Mouse (Mus musculus) lung, embryonic 15.5 days (tissue): ENCODE measurements around the gene Bclaf3. TPM values are rescaled to one million over a fixed set of nuclear protein-coding genes. Genes with fewer than 3 reads are reported as not detected.
A peak's percentile ranks its signal among the peaks of the same experiment; 100 is the strongest.
"Not testable (repeated sequence)": the region's sequence is repeated elsewhere in the genome, so short reads cannot be mapped to it uniquely, and the experiment has no call there.

ENCODE experiments used
- ATAC-seq: fragments of 200-750 bp; cut with Nextera tagmentation; 2 replicates; pipeline ENCODE4 v1.8.0; 2017; ENCODE audit warnings: moderate number of reproducible peaks, borderline replicate concordance; ENCODE audit not compliant: low FRiP score, low TSS enrichment; ENCODE audit errors: extremely low read depth
- H3K27ac ChIP-seq: fragments of 300-500 bp; sonication (generic); 2 replicates; pipeline ENCODE4 v1.5.1; 2015; ENCODE audit warnings: moderate library complexity, mild to moderate bottlenecking, inconsistent platforms
- H3K27me3 ChIP-seq: fragments of 300-500 bp; sonication (generic); 2 replicates; pipeline ENCODE4 v1.6.1; 2015; ENCODE audit warnings: inconsistent platforms
- H3K36me3 ChIP-seq: fragments of 300-500 bp; sonication (generic); 2 replicates; pipeline ENCODE4 v1.6.1; 2015; ENCODE audit warnings: inconsistent platforms
- H3K4me1 ChIP-seq: fragments of 300-500 bp; sonication (generic); 2 replicates; pipeline ENCODE4 v1.6.1; 2015; ENCODE audit warnings: inconsistent platforms
- H3K4me2 ChIP-seq: fragments of 300-500 bp; sonication (generic); 2 replicates; pipeline ENCODE4 v1.6.1; 2015; ENCODE audit warnings: inconsistent platforms, mild to moderate bottlenecking, moderate library complexity
- H3K4me3 ChIP-seq: fragments of 300-500 bp; sonication (generic); 2 replicates; pipeline ENCODE4 v1.5.1; 2015; ENCODE audit warnings: mild to moderate bottlenecking, inconsistent platforms
- H3K9ac ChIP-seq: fragments of 300-500 bp; sonication (generic); 2 replicates; pipeline ENCODE4 v1.6.1; 2015; ENCODE audit warnings: inconsistent platforms
- H3K9me3 ChIP-seq: fragments of 300-500 bp; sonication (generic); 2 replicates; pipeline ENCODE4 v1.6.1; 2016; ENCODE audit warnings: inconsistent platforms
- WGBS: fragments of 180-500 bp; shearing (Covaris S2); methylation state at CpG from one replicate; pipeline ENCODE4 v1.1.7; 2015; 5-methylcytosine and 5-hydroxymethylcytosine counted together
- polyA plus RNA-seq: library from polyadenylated mRNA; unstranded; fragments of >200 nt; fragmentation: Nextera tagmentation; extraction: Ambion mirVana; gene quantifications from 2 replicates; pipeline ENCODE4 v1.2.1, GENCODE M21; 2015

Gene Bclaf3
- 22.1 and 22.9 TPM in 2 replicates for polyA plus RNA-seq

- H3K36me3 ChIP-seq: no peaks in the 10 kb centered on the region
- no peak within 1 kb of the TSS for H3K4me2 ChIP-seq
- no peak for ATAC-seq
- no peaks in the 10 kb centered on the region for H3K4me1 ChIP-seq
- H3K9ac ChIP-seq: no peak within 1 kb of the TSS
- no peak within 1 kb of the TSS for H3K4me3 ChIP-seq
- H3K27me3 ChIP-seq: no peaks in the 10 kb centered on the region
- no peaks in the 10 kb centered on the region for H3K9me3 ChIP-seq
- H3K27ac ChIP-seq: no peak within 1 kb of the TSS
- 80% methylated on average over 6 of the region's 6 CpGs for WGBS
Observed at GRCm38 (mm10) chrX:159526388-159526787, at the start of gene Bclaf3. Gene Bclaf3 (plus strand): TSS chrX:159526688.

DNA sequence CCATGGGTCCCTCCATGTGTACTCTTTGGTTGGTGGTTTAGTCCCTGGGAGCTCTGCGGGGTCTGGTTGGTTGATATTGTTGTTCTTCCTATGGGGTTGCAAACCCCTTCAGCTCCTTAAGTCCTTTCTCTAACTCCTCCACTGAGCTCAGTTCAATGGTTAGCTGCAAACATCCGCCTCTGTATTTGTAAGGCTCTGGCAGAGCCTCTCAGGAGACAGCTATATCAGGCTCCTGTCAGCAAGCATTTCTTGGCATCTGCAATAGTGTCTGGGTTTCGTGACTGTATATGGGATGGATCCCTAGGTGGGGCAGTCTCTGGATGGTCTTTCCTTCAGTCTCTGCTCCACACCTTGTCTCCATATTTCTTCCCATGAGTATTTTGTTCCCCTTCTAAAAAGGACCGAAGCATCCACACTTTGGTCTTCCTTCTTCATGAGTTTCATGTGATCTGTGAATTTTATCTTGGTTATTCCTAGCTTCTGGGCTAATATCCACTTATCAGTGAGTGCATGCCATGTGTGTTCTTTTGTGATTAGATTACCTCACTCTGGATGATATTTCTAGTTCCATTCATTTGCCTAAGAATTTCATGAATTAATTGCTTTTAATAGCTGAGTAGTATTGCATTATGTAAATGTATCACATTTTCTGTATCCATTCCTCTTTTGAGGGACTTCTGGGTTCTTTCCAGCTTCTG lies 48.1 kb upstream of the Bclaf3 start:
- not testable (repeated sequence) for H3K27ac ChIP-seq, H3K9me3 ChIP-seq
- 83% methylated on average over 4 of the region's 4 CpGs for WGBS

GRCm38 (mm10) chrX:159484247-159484646 lies 42.2 kb upstream of the Bclaf3 start:
- WGBS: 62% methylated on average over 1 of the region's 1 CpGs
- no peak overlapping the region for H3K4me3 ChIP-seq
- H3K9ac ChIP-seq: no peak overlapping the region
- H3K9me3 ChIP-seq: no peaks in the 10 kb centered on the region
- H3K4me2 ChIP-seq: no peak overlapping the region
- no peaks in the 10 kb centered on the region for H3K36me3 ChIP-seq
- no peak overlapping the region for H3K27ac ChIP-seq
- no peaks in the 10 kb centered on the region for H3K4me1 ChIP-seq
- ATAC-seq: no peak
- no peaks in the 10 kb centered on the region for H3K27me3 ChIP-seq

More for the DNA sequence above, 48.1 kb upstream of the Bclaf3 start:
- not testable (repeated sequence) for H3K4me1 ChIP-seq, H3K4me2 ChIP-seq, H3K9ac ChIP-seq, ATAC-seq, H3K27me3 ChIP-seq, H3K36me3 ChIP-seq, H3K4me3 ChIP-seq

- WGBS: 42% methylated on average over 2 of the region's 2 CpGs
- Histone ChIP-seq H3K27me3 (no peaks in the 10 kb centered on the region), H3K36me3 (no peaks in the 10 kb centered on the region), H3K4me3 (no peak overlapping the region), H3K9me3 (no peaks in the 10 kb centered on the region), H3K9ac (no peak overlapping the region), H3K4me1 (no peaks in the 10 kb centered on the region), H3K27ac (no peak overlapping the region), H3K4me2 (no peak overlapping the region)
- ATAC-seq: no peak
Observed at GRCm38 (mm10) chrX:159503181-159503580, 23.3 kb upstream of the Bclaf3 start.

GRCm38 (mm10) chrX:159508331-159509036 lies 18.0 kb upstream of the Bclaf3 start:
- 65% methylated on average over 19 of the region's 19 CpGs for WGBS
- Histone ChIP-seq H3K36me3 (no peaks in the 10 kb centered on the region), H3K4me3 (no peak overlapping the region), H3K27ac (no peak overlapping the region), H3K4me1 (no peaks in the 10 kb centered on the region), H3K4me2 (no peak overlapping the region), H3K27me3 (no peaks in the 10 kb centered on the region), H3K9me3 (no peaks in the 10 kb centered on the region), H3K9ac (no peak overlapping the region)
- no peak for ATAC-seq

DNA sequence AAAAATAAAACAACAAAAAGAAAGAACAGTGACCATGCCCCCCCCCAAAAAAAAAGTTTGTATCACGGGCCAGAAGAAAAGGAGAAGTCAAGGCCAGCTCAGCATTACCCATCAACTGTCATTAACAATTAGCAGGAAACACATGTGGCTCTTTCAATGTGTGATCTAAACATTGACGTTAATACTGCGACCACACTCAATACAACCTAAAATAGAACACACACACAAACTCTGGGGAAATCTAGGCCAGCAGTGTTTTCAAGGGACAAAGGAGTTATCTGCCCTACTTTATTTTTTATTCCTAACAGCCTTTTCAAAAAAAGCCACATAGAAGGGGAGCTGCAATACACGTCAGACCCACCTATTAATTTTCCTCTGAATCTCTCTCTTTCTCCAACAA lies 17.4 kb upstream of the Bclaf3 start:
- Histone ChIP-seq H3K27me3 (no peaks in the 10 kb centered on the region), H3K9me3 (no peaks in the 10 kb centered on the region), H3K4me3 (no peak overlapping the region), H3K27ac (no peak overlapping the region), H3K9ac (no peak overlapping the region), H3K4me1 (no peaks in the 10 kb centered on the region), H3K4me2 (no peak overlapping the region), H3K36me3 (no peaks in the 10 kb centered on the region)
- ATAC-seq: no peak
- 64% methylated on average over 4 of the region's 4 CpGs for WGBS

DNA sequence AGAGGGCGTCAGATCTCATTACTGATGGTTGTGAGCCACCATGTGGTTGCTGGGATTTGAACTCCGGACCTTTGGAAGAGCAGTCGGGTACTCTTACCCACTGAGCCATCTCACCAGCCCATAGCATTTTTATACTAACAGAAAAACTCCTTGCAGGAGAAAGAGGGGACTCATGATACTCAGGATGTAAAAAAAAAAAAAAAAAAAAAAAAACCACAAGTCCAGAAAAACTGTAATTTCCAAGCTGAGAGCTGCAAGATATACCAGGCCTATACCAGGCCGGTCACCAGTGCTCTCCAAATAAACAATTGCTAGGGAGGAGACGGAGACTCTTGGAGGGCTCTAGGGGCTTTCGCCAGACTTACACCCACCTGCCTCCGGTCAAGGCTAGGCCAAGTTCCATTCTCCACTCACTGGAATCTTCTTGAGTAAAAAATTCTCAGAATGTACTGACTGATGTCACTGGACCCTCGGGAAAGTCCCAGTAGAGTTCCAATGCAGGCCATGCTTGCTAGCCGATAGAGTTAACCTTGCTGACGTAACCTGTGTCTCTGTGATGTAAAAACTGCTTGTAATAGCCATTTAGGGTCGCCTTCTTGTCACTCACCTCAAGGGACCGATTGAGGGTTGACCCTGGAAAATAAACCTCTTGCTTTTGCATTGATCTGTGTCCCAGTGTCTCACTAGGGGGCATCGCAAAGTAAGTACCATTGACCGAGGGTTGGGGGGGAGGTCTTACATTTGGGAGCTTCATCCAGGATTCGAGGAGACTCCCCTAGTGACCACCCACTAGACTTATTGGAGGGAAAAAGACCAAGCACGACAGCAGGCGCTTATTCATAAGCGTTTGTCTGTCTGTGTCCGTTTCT lies 16.4 kb upstream of the Bclaf3 start:
- H3K9ac ChIP-seq: no peak overlapping the region
- H3K9me3 ChIP-seq: no peaks in the 10 kb centered on the region
- no peaks in the 10 kb centered on the region for H3K27me3 ChIP-seq
- ATAC-seq: no peak
- no peak overlapping the region for H3K4me2 ChIP-seq
- no peak overlapping the region for H3K4me3 ChIP-seq
- H3K4me1 ChIP-seq: no peaks in the 10 kb centered on the region
- WGBS: 71% methylated on average over 19 of the region's 19 CpGs
- no peaks in the 10 kb centered on the region for H3K36me3 ChIP-seq
- no peak overlapping the region for H3K27ac ChIP-seq

DNA sequence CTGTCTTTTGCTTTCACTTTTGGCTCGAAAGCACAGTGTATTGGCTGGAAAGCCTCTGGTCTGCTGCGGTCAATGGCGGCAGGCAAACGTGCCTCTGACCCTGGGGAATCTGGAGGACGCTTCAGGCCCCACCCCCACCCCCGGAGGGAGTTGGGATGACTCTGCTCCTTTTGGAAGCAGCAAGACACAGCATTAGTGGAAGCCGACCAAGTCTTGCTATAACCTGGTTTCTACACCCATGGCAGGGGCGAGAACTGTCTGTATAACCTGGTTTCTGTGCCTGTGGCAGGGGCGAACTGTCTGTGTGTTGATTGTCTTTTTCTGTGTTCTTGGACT lies 15.8 kb upstream of the Bclaf3 start:
- H3K27me3 ChIP-seq: no peaks in the 10 kb centered on the region
- H3K4me3 ChIP-seq: no peak overlapping the region
- WGBS: 68% methylated on average over 9 of the region's 9 CpGs
- no peak overlapping the region for H3K4me2 ChIP-seq
- no peak overlapping the region for H3K9ac ChIP-seq
- H3K36me3 ChIP-seq: no peaks in the 10 kb centered on the region
- H3K27ac ChIP-seq: no peak overlapping the region
- H3K4me1 ChIP-seq: no peaks in the 10 kb centered on the region
- no peak for ATAC-seq
- H3K9me3 ChIP-seq: no peaks in the 10 kb centered on the region

DNA sequence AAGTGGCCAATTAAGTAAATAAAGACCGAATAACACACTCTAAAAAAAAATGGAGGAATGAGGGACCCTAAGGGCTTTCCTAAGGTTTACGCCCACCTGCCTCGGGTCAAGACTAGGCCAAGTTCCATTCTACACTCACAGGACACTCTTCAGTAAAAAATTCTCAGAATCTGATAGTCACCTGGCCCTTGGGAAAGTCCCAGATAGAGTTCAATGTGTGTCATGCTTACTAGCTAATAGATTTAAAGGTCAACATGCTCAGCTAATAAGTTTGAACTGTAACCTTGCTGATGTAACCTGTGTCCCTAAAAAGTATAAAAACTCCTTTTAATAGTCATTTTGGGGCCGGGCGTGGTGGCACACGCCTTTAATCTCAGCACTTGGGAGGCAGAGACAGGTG lies 10.9 kb upstream of the Bclaf3 start:
- Histone ChIP-seq H3K4me3 (no peak overlapping the region), H3K9me3 (no peaks in the 10 kb centered on the region), H3K36me3 (no peaks in the 10 kb centered on the region), H3K4me1 (no peaks in the 10 kb centered on the region), H3K27ac (no peak overlapping the region), H3K27me3 (no peaks in the 10 kb centered on the region), H3K9ac (no peak overlapping the region), H3K4me2 (no peak overlapping the region)
- 89% methylated on average over 6 of the region's 6 CpGs for WGBS
- no peak for ATAC-seq

- no peaks in the 10 kb centered on the region for H3K36me3 ChIP-seq
- no peak overlapping the region for H3K4me3 ChIP-seq
- no peak overlapping the region for H3K4me2 ChIP-seq
- H3K4me1 ChIP-seq: no peaks in the 10 kb centered on the region
- no peaks in the 10 kb centered on the region for H3K27me3 ChIP-seq
- H3K9me3 ChIP-seq: no peaks in the 10 kb centered on the region
- no peak overlapping the region for H3K9ac ChIP-seq
- H3K27ac ChIP-seq: no peak overlapping the region
- ATAC-seq: no peak
- WGBS: 73% methylated on average over 3 of the region's 3 CpGs
Observed at GRCm38 (mm10) chrX:159521780-159522179, 4.7 kb upstream of the Bclaf3 start.

GRCm38 (mm10) chrX:159522651-159523050 lies 3.8 kb upstream of the Bclaf3 start:
- Histone ChIP-seq H3K27ac (no peak overlapping the region), H3K4me2 (no peak overlapping the region), H3K27me3 (no peaks in the 10 kb centered on the region), H3K4me3 (no peak overlapping the region), H3K36me3 (no peaks in the 10 kb centered on the region), H3K9me3 (no peaks in the 10 kb centered on the region), H3K9ac (no peak overlapping the region), H3K4me1 (no peaks in the 10 kb centered on the region)
- ATAC-seq: no peak
- WGBS: 70% methylated on average over 4 of the region's 4 CpGs

- Histone ChIP-seq H3K27ac (peak overlapping the region; percentile 82), H3K27me3 (no peaks in the 10 kb centered on the region), H3K4me2 (peak overlapping the region; percentile 55), H3K36me3 (no peaks in the 10 kb centered on the region), H3K9me3 (no peaks in the 10 kb centered on the region), H3K4me1 (no peaks in the 10 kb centered on the region), H3K9ac (peak overlapping the region; percentile 55), H3K4me3 (peak overlapping the region; percentile 65)
- 7% methylated on average over 38 of the region's 38 CpGs for WGBS
- peak; percentile 98 for ATAC-seq
Observed at GRCm38 (mm10) chrX:159532427-159532810, 5.9 kb downstream of the Bclaf3 start.
